Mouse (Mus musculus) G1E (cell line): ENCODE measurements at regions not wholly inside any gene's neighbourhood (a gene's known extent, or its start where the extent isn't known, plus 50 kb on each side); places are given as distances from the start of the nearest gene placed in this dataset.

Experiments used
- CTCF ChIP-seq: IDR thresholded peaks from 2 replicates; pipeline ENCODE4 v1.5.1; 2012; ENCODE audit warnings: low read depth, low read length, inconsistent platforms, mixed read lengths
- GATA1 ChIP-seq: IDR thresholded peaks from 2 replicates; pipeline ENCODE4 v1.6.1; 2012; ENCODE audit warnings: borderline replicate concordance, low read length, inconsistent platforms, mixed read lengths
- GATA2 ChIP-seq: IDR thresholded peaks from 2 replicates; pipeline ENCODE4 v1.6.1; 2012; ENCODE audit warnings: low read depth, low read length, inconsistent platforms, borderline replicate concordance
- TAL1 ChIP-seq: conservative IDR thresholded peaks from 2 replicates; pipeline ENCODE4 v1.6.1; 2012; ENCODE audit warnings: low read depth, low read length, inconsistent platforms, mixed read lengths

DNA sequence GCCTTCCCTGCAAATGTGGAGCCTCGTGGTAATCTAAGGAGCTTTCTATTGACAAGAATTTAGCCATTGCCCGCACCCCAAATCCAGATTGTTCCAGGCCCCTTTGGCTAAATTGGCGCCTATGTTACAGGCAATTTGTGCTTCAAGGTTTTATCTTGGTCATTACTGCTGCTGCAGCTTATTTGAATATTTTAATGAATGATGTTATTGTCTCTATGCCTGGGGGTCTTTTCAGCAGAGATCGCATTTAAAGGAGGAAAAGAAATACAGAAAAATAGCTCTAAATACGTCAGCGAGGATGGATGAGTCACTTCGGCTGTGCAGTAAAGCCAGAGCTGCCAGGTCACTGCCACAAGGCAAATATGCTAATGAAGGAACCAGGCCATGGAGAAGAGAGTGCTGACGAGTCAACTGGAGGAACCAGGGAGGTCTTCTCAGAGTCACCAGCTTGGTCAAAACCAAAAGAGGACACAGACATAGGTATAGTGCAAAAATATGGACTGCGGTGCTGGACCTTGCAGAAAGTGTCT is 97.3 kb downstream of the 3110018I06Rik start:
- TF ChIP-seq CTCF (no peak), GATA2 (no peak), GATA1 (no peak), TAL1 (no peak)
